Comparison of ENCODE assay signal across 14 mouse cellular contexts in genomic region chr2:50127513-50128175, GRCm38 (mm10).
DNase-seq lines count a peak whose midpoint lies in the region; ATAC-seq and TF ChIP-seq lines count a peak whose summit lies in the region.
"Had no signal": no experiment of that assay in that cellular context is flagged by ENCODE, and none has a peak within 500 bp of the region (broad histone marks: within the 10 kb centered on the region; RNA-seq: fewer than 3 reads in every experiment).

No protein-coding gene starts in this region.

- no peak overlapping the region for H3K9ac ChIP-seq in forebrain, embryonic 11.5 days (ENCODE audit: low read length)
- no peak overlapping the region for H3K9ac ChIP-seq in hindbrain, postnatal 0 days (replicated peaks; ENCODE audit: low read length)
- H3K9ac ChIP-seq: embryonic facial prominence, embryonic 15.5 days; limb, embryonic 12.5 days had no signal

- DNase-seq in forebrain, embryonic 10.5 days (ENCODE audit: extremely low spot score, low spot score) = peak; percentile 13
- DNase-seq in forebrain, embryonic 11.5 days (ENCODE audit: low spot score) = no peak
- DNase-seq in Muller cell, postnatal 12 days (ENCODE audit: inconsistent ontology term) = peak; percentile 45
- peak; percentile 70 to 80 for DNase-seq in cerebellum, postnatal 25 days
- DNase-seq in hindbrain, postnatal 0 days (ENCODE audit: low spot score) = peak; percentile 86
- DNase-seq in frontal cortex, adult 2 months (ENCODE audit: extremely low spot score in 1 of 2, low spot score in 1 of 2) = no peak
- DNase-seq in lung, postnatal 14 days = no peak
- DNase-seq in urinary bladder, postnatal 36 days (ENCODE audit: low spot score in 2 of 2) = no peak
- DNase-seq: kidney, adult 11 months; kidney, postnatal 4 days; lung, adult 2 months; right cerebral cortex, adult 18-20 months had no signal

- no peak overlapping the region for H3K27ac ChIP-seq in forebrain, embryonic 10.5 days
- H3K27ac ChIP-seq in forebrain, embryonic 11.5 days (ENCODE audit: low read depth, low read length) = no peak overlapping the region
- H3K27ac ChIP-seq in hindbrain, postnatal 0 days = peak overlapping the region; percentile 45; the same call in 1 of the 2 replicates
- H3K27ac ChIP-seq: embryonic facial prominence, embryonic 15.5 days; limb, embryonic 12.5 days had no signal

- H3K9me3 ChIP-seq in forebrain, embryonic 10.5 days = no peaks in the 10 kb centered on the region
- H3K9me3 ChIP-seq in forebrain, embryonic 11.5 days (ENCODE audit: control insufficient read depth, low read length) = no peaks in the 10 kb centered on the region
- H3K9me3 ChIP-seq in hindbrain, postnatal 0 days (ENCODE audit: low read length) = no peaks in the 10 kb centered on the region
- H3K9me3 ChIP-seq: embryonic facial prominence, embryonic 15.5 days; limb, embryonic 12.5 days had no signal

- H3K36me3 ChIP-seq in forebrain, embryonic 10.5 days (replicated peaks) = no peaks in the 10 kb centered on the region
- no peaks in the 10 kb centered on the region for H3K36me3 ChIP-seq in forebrain, embryonic 11.5 days (ENCODE audit: control insufficient read depth, insufficient read depth, low read length)
- no peaks in the 10 kb centered on the region for H3K36me3 ChIP-seq in hindbrain, postnatal 0 days (ENCODE audit: insufficient read depth, low read length)
- H3K36me3 ChIP-seq: embryonic facial prominence, embryonic 15.5 days; limb, embryonic 12.5 days had no signal

- no peak overlapping the region for H3K4me3 ChIP-seq in forebrain, embryonic 10.5 days
- H3K4me3 ChIP-seq in forebrain, embryonic 11.5 days (ENCODE audit: low read depth, low read length) = no peak overlapping the region
- no peak overlapping the region for H3K4me3 ChIP-seq in hindbrain, postnatal 0 days (ENCODE audit: low read length)
- H3K4me3 ChIP-seq: embryonic facial prominence, embryonic 15.5 days; limb, embryonic 12.5 days had no signal

- TF ChIP-seq CTCF in hindbrain, postnatal 0 days (IDR thresholded peaks at IDR 0.05; ENCODE audit: low read depth) = no peak

- H3K27me3 ChIP-seq in forebrain, embryonic 10.5 days (ENCODE audit: poor library complexity, severe bottlenecking) = no peaks in the 10 kb centered on the region
- no peaks in the 10 kb centered on the region for H3K27me3 ChIP-seq in forebrain, embryonic 11.5 days (ENCODE audit: control insufficient read depth, insufficient read depth, low read length)
- no peaks in the 10 kb centered on the region for H3K27me3 ChIP-seq in hindbrain, postnatal 0 days (ENCODE audit: insufficient read depth, low read length)
- H3K27me3 ChIP-seq: embryonic facial prominence, embryonic 15.5 days; limb, embryonic 12.5 days had no signal

- ATAC-seq in forebrain, embryonic 11.5 days (replicated peaks; ENCODE audit: low FRiP score) = no peak
- ATAC-seq in hindbrain, postnatal 0 days = peak; percentile 93

- H3K4me1 ChIP-seq in forebrain, embryonic 10.5 days = peaks cover 17% of the 10 kb centered on the region
- peaks cover 5% of the 10 kb centered on the region; the same call in 1 of the 2 replicates for H3K4me1 ChIP-seq in forebrain, embryonic 11.5 days (replicated peaks; ENCODE audit: control insufficient read depth, insufficient read depth, low read length)
- peaks cover 7% of the 10 kb centered on the region for H3K4me1 ChIP-seq in hindbrain, postnatal 0 days (ENCODE audit: insufficient read depth, low read length)
- H3K4me1 ChIP-seq: embryonic facial prominence, embryonic 15.5 days had no signal

- no peak overlapping the region for H3K4me2 ChIP-seq in forebrain, embryonic 11.5 days (ENCODE audit: low read depth, low read length, severe bottlenecking)
- H3K4me2 ChIP-seq in hindbrain, postnatal 0 days (ENCODE audit: low read depth, low read length) = no peak overlapping the region
- H3K4me2 ChIP-seq: embryonic facial prominence, embryonic 15.5 days; limb, embryonic 12.5 days had no signal

- WGBS in forebrain, embryonic 10.5 days = 90% methylated on average over 9 of the region's 9 CpGs
- 87% methylated on average over 9 of the region's 9 CpGs for WGBS in forebrain, embryonic 11.5 days
- WGBS in hindbrain, postnatal 0 days = 47% methylated on average over 9 of the region's 9 CpGs

Comparison
In these comparisons a context has a peak if more than half of its experiments do, and no peak if none do; other contexts are left out.
1. DNase-seq: peak in forebrain, embryonic 10.5 days (single experiment), Muller cell, postnatal 12 days (single experiment), cerebellum, postnatal 25 days (2 of 2) and hindbrain, postnatal 0 days (single experiment); none in forebrain, embryonic 11.5 days (single experiment), frontal cortex, adult 2 months (0 of 2), lung, postnatal 14 days (single experiment) and urinary bladder, postnatal 36 days (0 of 2).